Mouse (Mus musculus): ENCODE data around the gene Ankrd44. TPM values are rescaled to one million over a fixed set of nuclear protein-coding genes. Genes with fewer than 3 reads are reported as not detected.

The Ankrd44 gene
- polyA plus RNA-seq, 1 experiment from 2014 or later, result 28.9 TPM

- Histone ChIP-seq H3K27ac (replicated peaks; ENCODE audit: low read depth, low read length) (no peak overlapping the region), H3K9me3 (ENCODE audit: control insufficient read depth, low read length) (no peaks in the 10 kb centered on the region), H3K4me1 (ENCODE audit: control insufficient read depth, insufficient read depth, low read length) (peaks cover 19% of the 10 kb centered on the region), H3K4me2 (ENCODE audit: low read depth, low read length) (no peak overlapping the region), H3K27me3 (replicated peaks; ENCODE audit: control insufficient read depth, insufficient read depth, low read length) (no peaks in the 10 kb centered on the region), H3K4me3 (ENCODE audit: low read depth, low read length) (no peak overlapping the region), H3K36me3 (ENCODE audit: control insufficient read depth, insufficient read depth, low read length) (no peaks in the 10 kb centered on the region), H3K9ac (ENCODE audit: low read depth, low read length) (no peak overlapping the region)
- ATAC-seq (ENCODE audit: low read depth) (peak; percentile 48), DNase-seq (ENCODE audit: low spot score) (peak; percentile 62)
- WGBS, result 57% methylated on average over 6 of the region's 6 CpGs
Measured at GRCm38 (mm10) chr1:54830223-54830622, 96.0 kb downstream of the Ankrd44 start.

- no peak overlapping the region for H3K4me2 ChIP-seq (ENCODE audit: low read depth, low read length)
- no peak for DNase-seq (ENCODE audit: low spot score)
Measured at GRCm38 (mm10) chr1:54829681-54830213, 96.4 kb downstream of the Ankrd44 start.

DNA sequence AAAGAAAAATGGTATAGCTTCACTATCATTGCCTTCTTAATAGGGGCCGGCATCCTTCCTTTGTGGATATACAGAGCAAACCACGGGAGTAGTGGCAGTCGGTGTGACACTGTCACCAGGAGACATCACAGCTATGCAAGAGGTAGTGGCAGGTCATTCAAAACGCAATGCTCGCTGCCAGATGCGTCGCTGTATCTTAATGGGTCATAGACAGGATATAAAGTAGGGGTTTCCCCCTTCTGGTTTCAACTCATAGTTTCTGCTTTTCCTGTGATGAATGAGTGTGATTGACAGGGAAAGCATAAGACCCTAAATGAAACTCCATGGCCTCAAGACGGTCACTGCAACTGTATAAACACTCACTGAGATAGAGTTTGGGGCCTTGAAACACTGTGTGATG lies 98.4 kb downstream of the Ankrd44 start:
- H3K9me3 ChIP-seq (ENCODE audit: control insufficient read depth, low read length), result no peaks in the 10 kb centered on the region
- no peak overlapping the region for H3K9ac ChIP-seq (ENCODE audit: low read depth, low read length)
- peaks cover 3% of the 10 kb centered on the region; the same call in 1 of the 2 replicates for H3K36me3 ChIP-seq (ENCODE audit: control insufficient read depth, insufficient read depth, low read length)
- WGBS, result 82% methylated on average over 8 of the region's 8 CpGs
- H3K4me2 ChIP-seq (ENCODE audit: low read depth, low read length), result no peak overlapping the region
- H3K27ac ChIP-seq (replicated peaks; ENCODE audit: low read depth, low read length), result no peak overlapping the region
- DNase-seq (ENCODE audit: low spot score) (no peak), ATAC-seq (ENCODE audit: low read depth) (no peak)
- H3K27me3 ChIP-seq (replicated peaks; ENCODE audit: control insufficient read depth, insufficient read depth, low read length), result no peaks in the 10 kb centered on the region
- H3K4me1 ChIP-seq (ENCODE audit: control insufficient read depth, insufficient read depth, low read length), result peaks cover 19% of the 10 kb centered on the region
- no peak overlapping the region for H3K4me3 ChIP-seq (ENCODE audit: low read depth, low read length)

More at GRCm38 (mm10) chr1:54829681-54830213, 96.4 kb downstream of the Ankrd44 start:
- Histone ChIP-seq H3K36me3 (ENCODE audit: control insufficient read depth, insufficient read depth, low read length) (peaks cover 2% of the 10 kb centered on the region; the same call in 1 of the 2 replicates), H3K27ac (replicated peaks; ENCODE audit: low read depth, low read length) (no peak overlapping the region), H3K27me3 (replicated peaks; ENCODE audit: control insufficient read depth, insufficient read depth, low read length) (no peaks in the 10 kb centered on the region), H3K4me1 (ENCODE audit: control insufficient read depth, insufficient read depth, low read length) (peaks cover 19% of the 10 kb centered on the region), H3K9me3 (ENCODE audit: control insufficient read depth, low read length) (no peaks in the 10 kb centered on the region), H3K9ac (ENCODE audit: low read depth, low read length) (no peak overlapping the region), H3K4me3 (ENCODE audit: low read depth, low read length) (no peak overlapping the region)
- WGBS, result 79% methylated on average over 5 of the region's 5 CpGs
- no peak for ATAC-seq (ENCODE audit: low read depth)

- ATAC-seq (ENCODE audit: low read depth) (no peak), DNase-seq (ENCODE audit: low spot score) (no peak)
Measured at GRCm38 (mm10) chr1:54827351-54827750, 98.8 kb downstream of the Ankrd44 start.

GRCm38 (mm10) chr1:54826426-54826986 lies 99.7 kb downstream of the Ankrd44 start:
- Histone ChIP-seq H3K4me3 (ENCODE audit: low read depth, low read length) (no peak overlapping the region), H3K4me1 (ENCODE audit: control insufficient read depth, insufficient read depth, low read length) (peaks cover 19% of the 10 kb centered on the region), H3K4me2 (ENCODE audit: low read depth, low read length) (no peak overlapping the region), H3K27me3 (replicated peaks; ENCODE audit: control insufficient read depth, insufficient read depth, low read length) (no peaks in the 10 kb centered on the region), H3K9me3 (ENCODE audit: control insufficient read depth, low read length) (no peaks in the 10 kb centered on the region), H3K27ac (replicated peaks; ENCODE audit: low read depth, low read length) (no peak overlapping the region), H3K36me3 (ENCODE audit: control insufficient read depth, insufficient read depth, low read length) (peaks cover 3% of the 10 kb centered on the region; the same call in 1 of the 2 replicates), H3K9ac (ENCODE audit: low read depth, low read length) (no peak overlapping the region)
- peak; percentile 70 for ATAC-seq (ENCODE audit: low read depth)
- 38% methylated on average over 4 of the region's 4 CpGs for WGBS
- peak; percentile 90 for DNase-seq (ENCODE audit: low spot score)

More at GRCm38 (mm10) chr1:54827351-54827750, 98.8 kb downstream of the Ankrd44 start:
- Histone ChIP-seq H3K9ac (ENCODE audit: low read depth, low read length) (no peak overlapping the region), H3K27ac (replicated peaks; ENCODE audit: low read depth, low read length) (no peak overlapping the region), H3K9me3 (ENCODE audit: control insufficient read depth, low read length) (no peaks in the 10 kb centered on the region), H3K4me3 (ENCODE audit: low read depth, low read length) (no peak overlapping the region), H3K4me2 (ENCODE audit: low read depth, low read length) (no peak overlapping the region), H3K4me1 (ENCODE audit: control insufficient read depth, insufficient read depth, low read length) (peaks cover 19% of the 10 kb centered on the region), H3K36me3 (ENCODE audit: control insufficient read depth, insufficient read depth, low read length) (peaks cover 3% of the 10 kb centered on the region; the same call in 1 of the 2 replicates), H3K27me3 (replicated peaks; ENCODE audit: control insufficient read depth, insufficient read depth, low read length) (no peaks in the 10 kb centered on the region)
- 40% methylated on average over 3 of the region's 3 CpGs for WGBS

GRCm38 (mm10) chr1:54825718-54826425 lies 100.3 kb downstream of the Ankrd44 start:
- no peak overlapping the region for H3K9ac ChIP-seq (ENCODE audit: low read depth, low read length)
- H3K9me3 ChIP-seq (ENCODE audit: control insufficient read depth, low read length), result no peaks in the 10 kb centered on the region
- no peak overlapping the region for H3K4me3 ChIP-seq (ENCODE audit: low read depth, low read length)
- H3K36me3 ChIP-seq (ENCODE audit: control insufficient read depth, insufficient read depth, low read length), result peaks cover 3% of the 10 kb centered on the region; the same call in 1 of the 2 replicates
- H3K4me2 ChIP-seq (ENCODE audit: low read depth, low read length), result no peak overlapping the region
- no peak overlapping the region for H3K27ac ChIP-seq (replicated peaks; ENCODE audit: low read depth, low read length)
- peaks cover 19% of the 10 kb centered on the region for H3K4me1 ChIP-seq (ENCODE audit: control insufficient read depth, insufficient read depth, low read length)
- 74% methylated on average over 6 of the region's 6 CpGs for WGBS
- H3K27me3 ChIP-seq (replicated peaks; ENCODE audit: control insufficient read depth, insufficient read depth, low read length), result no peaks in the 10 kb centered on the region
- no peak for DNase-seq (ENCODE audit: low spot score)
- ATAC-seq (ENCODE audit: low read depth), result no peak

- ATAC-seq (ENCODE audit: low read depth) (no peak), DNase-seq (ENCODE audit: low spot score) (no peak)
- Histone ChIP-seq H3K9ac (ENCODE audit: low read depth, low read length) (no peak overlapping the region), H3K4me2 (ENCODE audit: low read depth, low read length) (no peak overlapping the region), H3K36me3 (ENCODE audit: control insufficient read depth, insufficient read depth, low read length) (peaks cover 3% of the 10 kb centered on the region; the same call in 1 of the 2 replicates), H3K4me1 (ENCODE audit: control insufficient read depth, insufficient read depth, low read length) (peaks cover 15% of the 10 kb centered on the region), H3K27me3 (replicated peaks; ENCODE audit: control insufficient read depth, insufficient read depth, low read length) (no peaks in the 10 kb centered on the region), H3K4me3 (ENCODE audit: low read depth, low read length) (no peak overlapping the region), H3K9me3 (ENCODE audit: control insufficient read depth, low read length) (no peaks in the 10 kb centered on the region), H3K27ac (replicated peaks; ENCODE audit: low read depth, low read length) (no peak overlapping the region)
- 73% methylated on average over 14 of the region's 14 CpGs for WGBS
Measured at GRCm38 (mm10) chr1:54824106-54824808, 101.9 kb downstream of the Ankrd44 start.

- Histone ChIP-seq H3K9ac (ENCODE audit: low read depth, low read length) (no peak overlapping the region), H3K4me3 (ENCODE audit: low read depth, low read length) (no peak overlapping the region), H3K9me3 (ENCODE audit: control insufficient read depth, low read length) (no peaks in the 10 kb centered on the region), H3K4me2 (ENCODE audit: low read depth, low read length) (no peak overlapping the region), H3K36me3 (ENCODE audit: control insufficient read depth, insufficient read depth, low read length) (peaks cover 3% of the 10 kb centered on the region; the same call in 1 of the 2 replicates), H3K4me1 (ENCODE audit: control insufficient read depth, insufficient read depth, low read length) (peaks cover 5% of the 10 kb centered on the region), H3K27ac (replicated peaks; ENCODE audit: low read depth, low read length) (no peak overlapping the region), H3K27me3 (replicated peaks; ENCODE audit: control insufficient read depth, insufficient read depth, low read length) (no peaks in the 10 kb centered on the region)
- DNase-seq (ENCODE audit: low spot score) (no peak), ATAC-seq (ENCODE audit: low read depth) (no peak)
- 93% methylated on average over 1 of the region's 1 CpGs for WGBS
Measured at GRCm38 (mm10) chr1:54821797-54822196, 104.4 kb downstream of the Ankrd44 start.
